Mouse (Mus musculus): Measurements from ENCODE around the gene Ttc9.

Ttc9 gene

GRCm38 (mm10) chr12:81662076-81662475 lies 31.0 kb downstream of the Ttc9 start:
- no peak for DNase-seq

DNA sequence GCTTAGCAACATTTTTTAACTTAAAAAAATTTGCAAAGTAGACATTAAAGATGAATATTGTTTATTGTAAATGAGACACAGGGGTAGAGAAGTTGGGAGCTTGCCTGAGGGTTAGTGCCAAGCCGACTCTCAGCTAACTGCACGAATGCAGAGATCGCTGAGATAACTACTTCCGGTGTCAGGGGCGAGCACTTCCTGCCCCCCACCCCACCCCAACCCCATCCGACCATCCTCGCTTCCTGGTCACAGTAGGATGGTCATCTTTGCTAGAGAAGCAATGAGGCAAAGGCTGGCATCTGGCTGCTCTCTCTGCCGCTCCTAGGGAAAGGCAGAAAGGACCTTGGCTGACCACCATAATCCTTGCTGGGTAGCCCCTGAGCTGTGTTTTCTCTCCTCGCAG lies 32.1 kb downstream of the Ttc9 start:
- DNase-seq, result no peak

GRCm38 (mm10) chr12:81663906-81664305 lies 32.9 kb downstream of the Ttc9 start:
- no peak for DNase-seq

DNA sequence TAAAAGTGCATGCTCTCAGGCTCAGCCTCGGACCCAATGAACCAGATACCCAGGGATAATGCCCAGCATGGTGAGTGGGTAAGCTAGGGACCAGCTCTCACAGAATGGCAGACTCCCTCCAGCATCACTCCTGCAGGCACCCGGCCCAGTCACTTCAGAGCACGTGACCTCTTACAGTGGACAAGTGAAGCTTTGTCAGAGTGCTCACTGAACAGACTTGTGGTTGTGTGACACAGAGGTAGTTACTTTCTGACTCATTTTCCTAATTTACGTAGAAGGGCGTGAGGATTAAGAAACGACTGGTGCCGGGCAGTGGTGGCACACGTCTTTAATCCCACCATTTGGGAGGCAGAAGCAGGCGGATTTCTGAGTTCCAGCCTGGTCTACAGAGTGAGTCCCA lies 37.4 kb downstream of the Ttc9 start:
- DNase-seq, result no peak

DNA sequence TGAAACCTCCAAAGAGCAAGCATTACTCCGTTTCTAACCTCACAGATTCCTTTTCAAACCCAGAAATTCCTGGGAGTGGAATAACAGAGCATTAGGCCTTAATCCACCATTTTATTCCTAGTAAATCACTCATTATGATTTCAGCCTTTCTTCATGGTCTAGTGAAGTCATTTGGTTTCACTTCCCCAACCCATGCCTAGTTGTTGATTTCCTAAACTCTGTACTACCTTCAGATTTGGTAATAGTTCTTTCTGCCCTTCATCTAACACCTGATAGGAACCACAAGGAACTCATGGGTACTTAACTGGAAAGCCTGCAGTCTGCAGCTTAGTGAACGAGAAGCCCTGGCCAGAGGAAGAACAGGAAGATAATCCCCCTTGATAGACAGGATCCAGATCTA lies 44.5 kb downstream of the Ttc9 start:
- DNase-seq, result no peak

GRCm38 (mm10) chr12:81679807-81680529 lies 48.9 kb downstream of the Ttc9 start:
- no peak for DNase-seq

DNA sequence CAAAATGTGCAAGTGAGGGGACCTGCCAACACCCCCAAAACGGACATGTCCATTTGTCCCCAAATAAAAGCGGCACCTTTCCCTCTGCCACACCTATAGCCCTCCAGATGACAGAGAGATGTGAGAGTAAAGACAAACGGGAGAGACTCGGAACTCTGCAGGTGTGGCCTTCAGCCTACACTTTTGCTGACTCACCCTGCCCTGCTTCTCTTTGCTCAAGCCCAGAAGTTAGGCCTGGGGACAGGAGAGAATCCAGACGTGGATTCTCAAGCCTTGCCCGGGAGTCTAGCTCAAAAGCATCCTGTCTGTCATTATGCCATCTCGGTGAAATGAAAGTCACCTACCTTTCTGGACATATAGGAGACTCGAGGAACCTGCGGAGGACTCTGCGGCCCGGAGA lies 52.3 kb downstream of the Ttc9 start:
- no peak for DNase-seq

DNA sequence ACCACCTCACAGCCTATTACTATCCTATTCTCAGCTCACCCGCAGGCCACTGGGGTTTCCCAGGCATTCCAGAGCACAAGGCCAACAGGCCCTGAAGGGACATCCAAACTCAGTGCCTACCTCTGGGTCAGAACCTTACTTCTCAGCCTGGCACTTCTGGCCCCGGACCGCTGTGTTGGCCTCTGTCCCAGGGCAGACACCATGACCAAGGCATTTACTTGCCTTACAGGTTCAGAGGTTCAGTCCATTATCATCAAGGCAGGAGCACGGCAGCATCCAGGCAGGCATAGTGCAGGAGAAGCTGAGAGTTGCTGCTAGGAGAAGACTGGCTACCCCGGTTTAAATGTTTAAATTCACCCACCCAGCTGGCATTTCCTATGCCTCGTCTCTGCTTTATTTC lies 53.0 kb downstream of the Ttc9 start:
- DNase-seq, result no peak

- no peak for DNase-seq
Observed at GRCm38 (mm10) chr12:81685981-81686380, 54.9 kb downstream of the Ttc9 start.

DNA sequence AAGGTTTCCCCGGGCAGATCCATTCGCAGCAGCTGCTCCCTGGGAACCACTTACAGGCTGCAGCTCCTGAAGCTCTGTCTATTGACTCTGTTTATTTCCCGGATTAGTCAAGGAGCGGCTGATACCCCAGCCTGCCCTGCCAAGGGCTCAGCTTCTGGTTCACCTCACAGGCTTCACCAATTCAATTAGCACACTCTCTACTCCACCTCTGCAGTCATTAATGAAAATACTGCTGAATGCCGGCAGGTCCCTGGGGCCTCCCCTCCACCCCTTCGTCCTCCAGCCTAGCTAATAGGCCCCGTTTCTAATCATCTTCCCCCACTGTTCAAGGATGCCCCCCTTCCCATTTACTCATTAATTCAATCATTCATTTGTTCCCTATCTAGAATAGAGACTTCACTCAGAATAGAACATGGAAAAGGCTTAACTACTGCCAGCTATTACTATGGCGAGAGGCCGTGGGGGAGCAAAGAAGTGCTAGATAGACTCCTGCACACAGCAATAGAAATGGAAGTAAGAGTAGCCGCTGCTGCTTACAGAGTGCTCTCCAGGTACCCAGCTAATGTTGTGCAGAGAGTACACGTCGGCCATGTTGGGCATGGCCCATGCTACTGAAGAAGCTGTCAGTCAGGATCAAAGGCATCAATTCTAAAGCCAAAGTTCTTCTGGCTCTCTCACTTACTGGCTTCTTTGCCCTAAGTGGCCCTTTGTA lies 55.5 kb downstream of the Ttc9 start:
- no peak for DNase-seq

DNA sequence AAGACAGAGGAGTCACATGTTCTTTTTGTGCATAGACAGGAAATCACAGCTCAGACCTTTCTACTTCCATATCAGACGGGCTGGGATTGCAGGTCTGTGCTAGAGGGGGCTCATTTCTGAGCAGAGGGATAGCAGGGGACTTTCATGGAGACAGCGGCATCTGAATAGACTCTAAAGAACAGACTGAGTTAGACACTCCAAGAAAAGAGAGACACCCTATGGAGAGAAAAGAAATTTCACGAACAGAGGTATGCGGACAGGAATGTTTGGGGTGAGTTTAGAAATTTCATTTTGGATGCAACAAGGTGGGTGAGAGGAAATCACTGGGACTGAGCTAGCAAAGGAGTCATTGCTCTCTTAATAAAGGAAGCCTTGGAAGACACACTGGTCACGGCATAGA lies 56.8 kb downstream of the Ttc9 start:
- no peak for DNase-seq

- DNase-seq, result no peak
Observed at GRCm38 (mm10) chr12:81688537-81688936, 57.5 kb downstream of the Ttc9 start.

GRCm38 (mm10) chr12:81689505-81690056 lies 58.5 kb downstream of the Ttc9 start:
- DNase-seq, result no peak

- no peak for DNase-seq
Observed at GRCm38 (mm10) chr12:81690111-81690510, 59.1 kb downstream of the Ttc9 start.

GRCm38 (mm10) chr12:81690751-81691150 lies 59.7 kb downstream of the Ttc9 start:
- no peak for DNase-seq

GRCm38 (mm10) chr12:81691177-81691730 lies 60.2 kb downstream of the Ttc9 start:
- no peak for DNase-seq

GRCm38 (mm10) chr12:81698011-81698410 lies 67.0 kb downstream of the Ttc9 start:
- no peak for DNase-seq

DNA sequence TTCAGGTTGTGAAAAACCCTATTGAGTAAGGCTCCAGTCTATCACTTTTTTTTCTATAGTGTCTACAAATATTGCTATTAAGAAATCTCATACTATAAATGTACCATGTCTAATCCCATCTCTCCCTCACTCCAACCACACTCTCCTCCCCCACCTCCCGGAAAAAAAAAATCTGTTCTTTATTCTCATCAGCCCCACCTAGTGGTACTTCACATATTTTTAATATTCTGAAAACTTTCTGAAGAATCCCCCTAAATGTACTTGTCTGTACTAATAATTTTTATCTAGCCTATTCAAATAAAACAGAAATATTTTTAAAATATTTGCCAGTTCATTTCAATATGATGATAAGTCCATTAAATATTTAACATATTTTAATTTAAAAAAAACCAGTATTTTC lies 71.9 kb downstream of the Ttc9 start:
- no peak for DNase-seq

GRCm38 (mm10) chr12:81712618-81713017 lies 81.6 kb downstream of the Ttc9 start:
- no peak for DNase-seq
